In the genomic region with DNA sequence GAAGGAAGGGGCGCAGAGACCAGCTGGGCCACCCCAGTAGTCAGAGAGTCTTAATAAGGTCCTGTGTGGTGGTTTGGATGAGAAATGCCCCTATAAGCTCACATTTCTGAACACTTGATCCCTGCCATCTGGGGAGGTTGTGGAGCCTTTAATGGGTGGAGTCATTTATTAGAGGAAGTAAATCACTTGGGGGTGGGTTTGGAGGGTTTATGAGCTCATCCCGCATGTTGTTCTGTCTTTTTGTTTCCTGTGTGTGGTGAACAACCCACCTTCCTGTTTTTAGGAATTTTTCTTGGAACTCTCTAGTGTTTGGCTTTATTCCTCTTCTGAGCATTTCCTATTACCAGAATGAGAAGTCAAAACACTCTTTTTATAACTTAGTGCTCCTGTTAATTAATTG, we compare ENCODE assay signal across 26 mouse cellular contexts.
"Had no signal": no experiment of that assay in that cellular context is flagged by ENCODE, and none has a peak within 500 bp of the region (broad histone marks: within the 10 kb centered on the region; RNA-seq: fewer than 3 reads in every experiment).

No protein-coding gene starts in this region.

- H3K4me3 ChIP-seq: kidney, embryonic 15.5 days; left cerebral cortex, adult 2 months; limb, embryonic 12.5 days; limb, embryonic 15.5 days; megakaryocyte, embryonic 14.5 days; midbrain, embryonic 10.5 days; midbrain, embryonic 13.5 days; neural tube, embryonic 12.5 days; neural tube, embryonic 15.5 days; stomach, embryonic 15.5 days had no signal

- H3K36me3 ChIP-seq: kidney, embryonic 15.5 days; limb, embryonic 12.5 days; limb, embryonic 15.5 days; midbrain, embryonic 10.5 days; midbrain, embryonic 13.5 days; neural tube, embryonic 12.5 days; neural tube, embryonic 15.5 days; stomach, embryonic 15.5 days had no signal

- H3K27me3 ChIP-seq: kidney, embryonic 15.5 days; limb, embryonic 12.5 days; limb, embryonic 15.5 days; midbrain, embryonic 13.5 days; neural tube, embryonic 12.5 days; neural tube, embryonic 15.5 days; stomach, embryonic 15.5 days had no signal

- ATAC-seq: inflammation-experienced regulatory T-cells, adult 6 months; intestine, embryonic 16.5 days; liver, postnatal 0 days; midbrain, embryonic 13.5 days had no signal

- H3K9ac ChIP-seq: kidney, embryonic 15.5 days; limb, embryonic 12.5 days; limb, embryonic 15.5 days; liver, embryonic 14.5 days; liver, postnatal 0 days; lung, embryonic 14.5 days; midbrain, embryonic 13.5 days; neural tube, embryonic 12.5 days; neural tube, embryonic 15.5 days; stomach, embryonic 15.5 days had no signal

- H3K9me3 ChIP-seq: kidney, embryonic 15.5 days; limb, embryonic 12.5 days; limb, embryonic 15.5 days; midbrain, embryonic 10.5 days; neural tube, embryonic 12.5 days; neural tube, embryonic 15.5 days; stomach, embryonic 15.5 days had no signal

- H3K4me2 ChIP-seq: kidney, embryonic 15.5 days; limb, embryonic 12.5 days; limb, embryonic 15.5 days; liver, embryonic 11.5 days; lung, embryonic 14.5 days; midbrain, embryonic 13.5 days; neural tube, embryonic 12.5 days; neural tube, embryonic 15.5 days; stomach, embryonic 15.5 days had no signal

- H3K27ac ChIP-seq: kidney, embryonic 15.5 days; left cerebral cortex, adult 2 months; limb, embryonic 12.5 days; limb, embryonic 15.5 days; liver, embryonic 14.5 days; midbrain, embryonic 10.5 days; midbrain, embryonic 13.5 days; neural tube, embryonic 12.5 days; neural tube, embryonic 15.5 days; stomach, embryonic 15.5 days had no signal

- DNase-seq: kidney, adult 18-20 months; kidney, postnatal 25 days; layer of hippocampus, postnatal 36 days; liver, postnatal 0 days; lung, embryonic 14.5 days; lung, postnatal 14 days; lung, postnatal 4 days; retina, postnatal 1 day; right cerebral cortex, postnatal 25 days; spleen, adult 18-20 months; thymus, adult 18-20 months; thymus, postnatal 36 days had no signal

- H3K4me1 ChIP-seq: midbrain, embryonic 10.5 days; midbrain, embryonic 13.5 days; neural tube, embryonic 12.5 days; stomach, embryonic 15.5 days had no signal
